Mouse (Mus musculus) heart, adult 2 months (tissue): ENCODE data around the gene Slc7a5. TPM values are rescaled to one million over a fixed set of nuclear protein-coding genes. Genes with fewer than 3 reads are reported as not detected.

ENCODE experiments used
- DNase-seq, 2 experiments: peaks; one replicate each; pipeline ENCODE4 v3.0.0; 2021
- H3K27ac ChIP-seq: fragments of 200-600 bp; 2 replicates; pipeline ENCODE4 v1.8.1; 2022
- H3K27me3 ChIP-seq: fragments of 200-500 bp; 2 replicates; pipeline ENCODE4 v1.6.1; 2012; ENCODE audit warnings: mild to moderate bottlenecking, low read length, inconsistent platforms, mixed read lengths; ENCODE audit not compliant: control insufficient read depth, insufficient read depth
- H3K36me3 ChIP-seq: fragments of 200-500 bp; 2 replicates; pipeline ENCODE4 v1.6.1; 2012; ENCODE audit warnings: low read length, inconsistent platforms; ENCODE audit not compliant: control insufficient read depth, insufficient read depth
- H3K4me1 ChIP-seq: fragments of 200-500 bp; 2 replicates; pipeline ENCODE4 v1.6.1; 2011; ENCODE audit warnings: low read length; ENCODE audit not compliant: control insufficient read depth, insufficient read depth
- H3K4me3 ChIP-seq: fragments of 200-600 bp; 2 replicates; pipeline ENCODE4 v1.8.1; 2022
- H3K79me2 ChIP-seq: fragments of 200-500 bp; replicated peaks from 2 replicates; pipeline ENCODE4 v1.6.1; 2012; ENCODE audit warnings: mild to moderate bottlenecking, inconsistent platforms, low read length, moderate library complexity, mixed read lengths; ENCODE audit not compliant: control insufficient read depth, insufficient read depth
- H3K9ac ChIP-seq: fragments of 200-500 bp; 2 replicates; pipeline ENCODE4 v1.6.1; 2012; ENCODE audit warnings: low read depth, mild to moderate bottlenecking, control low read depth, inconsistent platforms, low read length, mixed read lengths
- CTCF ChIP-seq: fragments of 200-600 bp; IDR thresholded peaks from 2 replicates; pipeline ENCODE4 v1.8.1; 2022; ENCODE audit warnings: antibody characterized with exemption, mild to moderate bottlenecking, moderate library complexity
- EP300 ChIP-seq: fragments of 200-500 bp; IDR thresholded peaks from 2 replicates; pipeline ENCODE4 v1.6.1; 2011; ENCODE audit warnings: low read depth, low read length, control low read depth; ENCODE audit not compliant: insufficient read depth
- POLR2A ChIP-seq: fragments of 200-500 bp; IDR thresholded peaks from 2 replicates; pipeline ENCODE4 v1.6.1; 2011; ENCODE audit warnings: mild to moderate bottlenecking, low read depth, low read length, control low read depth; ENCODE audit not compliant: insufficient read depth
- WGBS: fragments of 180-500 bp; shearing (Covaris S2); methylation state at CpG from one replicate; pipeline ENCODE4 v1.1.7; 2018; 5-methylcytosine and 5-hydroxymethylcytosine counted together
- intact Hi-C: fragments of 180-260 bp; cut with DNase I; formaldehyde crosslinking; loops from one replicate; pipeline ENCODE4 v1.15.1; 2025
- long read RNA-seq: library from polyadenylated mRNA; stranded (forward); transcript quantifications from one replicate; pipeline ENCODE4 v2.0.0, GENCODE M21; 2021
- polyA plus RNA-seq: library from polyadenylated mRNA; depleted of rRNA; stranded (reverse); fragments of >200 nt; gene quantifications from 2 replicates; pipeline ENCODE4 v1.2.3, GENCODE M21; 2012; rRNA removed
- total RNA-seq, 2 experiments: library from RNA; stranded (reverse); gene quantifications; 2 replicates each; pipeline ENCODE4 v1.2.3; 2021

Slc7a5 gene
- total RNA-seq (1 to 10 TPM; 3.1 to 4.6 TPM), polyA plus RNA-seq (5.0 and 5.2 TPM in 2 replicates)
- long read RNA-seq, transcript Slc7a5-201 (10 exons, 3,517 nt), result major isoform, 5 of 5 reads
- long read RNA-seq, partial matches to known transcripts, result 0 of 5 reads
- long read RNA-seq, other reads (novel, unspliced or antisense), result 0 of 5 reads

DNA sequence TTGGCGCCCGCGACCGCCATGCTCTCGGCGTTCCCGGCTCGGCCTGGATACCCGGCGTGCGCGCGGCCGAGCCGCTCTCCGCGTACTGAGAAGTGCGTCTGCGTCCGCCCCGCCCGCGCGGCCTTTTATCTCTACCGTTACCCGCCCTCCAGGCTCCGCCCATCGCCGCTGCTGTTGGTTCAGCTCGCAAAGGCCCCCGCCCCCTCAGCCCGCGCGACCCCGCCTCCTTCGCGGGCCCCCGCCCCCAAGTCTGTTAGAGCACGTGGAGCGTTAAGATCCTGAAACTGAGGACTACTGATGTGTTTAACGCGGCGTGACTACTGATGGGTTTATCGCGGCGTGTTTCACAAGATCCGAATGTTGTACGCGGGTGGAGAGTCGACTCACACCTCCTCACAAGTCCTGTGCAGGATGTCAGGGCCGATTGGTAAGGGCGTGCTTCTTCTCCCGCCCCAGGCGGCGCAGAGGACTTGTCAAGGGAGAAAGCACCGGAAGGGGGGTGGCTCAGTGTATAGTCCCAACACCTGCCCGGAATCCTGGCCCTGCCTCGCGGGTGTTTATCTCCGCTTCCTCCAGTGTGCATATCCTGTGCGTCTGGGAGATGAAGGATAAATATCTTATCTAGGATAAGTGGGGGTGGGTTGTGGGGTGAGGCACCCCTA is at the start of gene Slc7a5:
Slc7a5 (minus strand) TSS at position 108 of the 662 bp plus-strand sequence.
- Histone ChIP-seq H3K27me3 (no peaks in the 10 kb centered on the region), H3K4me1 (peaks cover 2% of the 10 kb centered on the region; the same call in 1 of the 2 replicates), H3K4me3 (peak within 1 kb of the TSS; percentile 89), H3K27ac (peak within 1 kb of the TSS; percentile 40), H3K9ac (peak within 1 kb of the TSS; percentile 80), H3K36me3 (no peaks in the 10 kb centered on the region), H3K79me2 (no peaks in the 10 kb centered on the region)
- intact Hi-C loops, result no loop called here
- peak; percentile 97 for DNase-seq
- no peak for TF ChIP-seq EP300
- TF ChIP-seq POLR2A, result peak; percentile 93
- no peak for TF ChIP-seq CTCF
- 1% methylated on average over 59 of the region's 61 CpGs for WGBS

DNA sequence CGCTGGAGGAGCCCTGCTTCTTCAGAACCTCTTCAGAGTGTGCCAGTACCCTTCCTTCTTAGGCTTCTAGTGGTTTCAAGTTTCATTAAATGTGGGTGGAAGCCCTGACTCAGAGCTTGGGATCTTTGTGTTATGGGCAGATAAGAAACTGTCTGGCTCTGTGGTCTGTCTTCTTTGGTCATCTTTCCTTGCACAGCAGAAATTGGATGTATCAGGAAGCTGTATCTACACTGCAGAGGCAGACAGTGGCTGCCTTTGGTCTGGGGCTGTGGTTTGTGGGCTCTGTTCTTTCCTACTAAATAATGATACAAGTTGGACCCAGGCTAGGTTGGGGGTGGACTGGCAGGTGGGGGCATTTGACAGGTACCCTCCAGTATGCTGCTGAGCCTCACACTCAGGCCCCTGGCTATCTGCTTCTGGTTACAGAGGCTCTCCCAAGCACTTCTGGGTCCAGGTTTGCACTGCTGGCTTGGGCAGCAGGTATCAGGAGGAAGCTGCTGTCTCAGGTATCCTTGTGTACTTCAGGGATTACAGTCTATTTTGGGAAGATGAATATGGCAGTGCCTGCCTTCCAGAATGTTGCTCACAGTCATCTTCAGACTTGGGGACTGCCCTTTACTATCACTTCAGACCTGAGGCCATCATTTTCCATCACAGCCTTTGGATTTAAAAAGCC is 48.5 kb upstream of the Slc7a5 start:
- Histone ChIP-seq H3K79me2 (peaks cover 5% of the 10 kb centered on the region), H3K27me3 (no peaks in the 10 kb centered on the region), H3K9ac (no peak overlapping the region), H3K27ac (no peak overlapping the region), H3K4me3 (no peak overlapping the region), H3K36me3 (peaks cover 4% of the 10 kb centered on the region; the same call in 1 of the 2 replicates), H3K4me1 (peaks cover 5% of the 10 kb centered on the region)
- TF ChIP-seq EP300 (no peak), POLR2A (0 out of 2 replicates have a peak, but pooled peaks have one; percentile 11)
- intact Hi-C loops, result no loop called here
- WGBS, result 49% methylated on average over 1 of the region's 1 CpGs
- no peak for DNase-seq

GRCm38 (mm10) chr8:121954981-121955555 is 47.6 kb upstream of the Slc7a5 start:
- intact Hi-C loops, result no loop called here
- WGBS, result 80% methylated on average over 10 of the region's 10 CpGs
- H3K4me1 ChIP-seq, result peaks cover 5% of the 10 kb centered on the region
- no peak overlapping the region for H3K9ac ChIP-seq
- no peak for DNase-seq
- H3K27me3 ChIP-seq, result no peaks in the 10 kb centered on the region
- H3K27ac ChIP-seq, result no peak overlapping the region
- no peak for TF ChIP-seq EP300
- TF ChIP-seq CTCF, result no peak
- no peak for TF ChIP-seq POLR2A
- H3K79me2 ChIP-seq, result peaks cover 5% of the 10 kb centered on the region
- no peak overlapping the region for H3K4me3 ChIP-seq
- H3K36me3 ChIP-seq, result peaks cover 4% of the 10 kb centered on the region; the same call in 1 of the 2 replicates

- no peak overlapping the region for H3K4me3 ChIP-seq
- peaks cover 7% of the 10 kb centered on the region for H3K4me1 ChIP-seq
- H3K9ac ChIP-seq, result no peak overlapping the region
- no peak overlapping the region for H3K27ac ChIP-seq
- intact Hi-C loops, result no loop called here
- H3K79me2 ChIP-seq, result peaks cover 2% of the 10 kb centered on the region
- no peak for DNase-seq
- no peaks in the 10 kb centered on the region for H3K27me3 ChIP-seq
- 64% methylated on average over 3 of the region's 3 CpGs for WGBS
- H3K36me3 ChIP-seq, result peaks cover 4% of the 10 kb centered on the region; the same call in 1 of the 2 replicates
- TF ChIP-seq POLR2A (no peak), CTCF (no peak), EP300 (no peak)
Observed at GRCm38 (mm10) chr8:121953821-121954545, 46.5 kb upstream of the Slc7a5 start.

DNA sequence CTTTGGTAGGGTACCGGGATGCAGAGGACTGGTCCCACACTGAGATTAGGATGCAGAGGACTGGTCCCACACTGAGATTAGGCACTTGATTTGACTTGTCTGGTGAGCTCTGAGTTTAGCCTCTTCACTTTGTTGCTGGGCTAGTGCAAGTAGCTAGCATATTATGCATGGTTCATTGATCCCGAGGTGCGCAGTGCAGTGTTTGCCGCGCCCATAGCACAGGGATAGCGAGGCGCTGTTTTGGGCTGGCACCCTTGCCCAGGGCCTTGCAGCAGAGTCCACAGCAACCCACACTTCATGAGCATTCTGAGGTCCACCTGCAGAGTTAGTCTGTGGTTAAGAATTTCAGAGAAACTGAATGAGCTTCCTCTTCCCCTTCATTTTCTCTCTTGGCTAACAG is 45.3 kb upstream of the Slc7a5 start:
- no peak for TF ChIP-seq CTCF
- no peak for TF ChIP-seq POLR2A
- no peak for TF ChIP-seq EP300
- H3K27ac ChIP-seq, result no peak overlapping the region
- H3K4me1 ChIP-seq, result peaks cover 14% of the 10 kb centered on the region
- peaks cover 4% of the 10 kb centered on the region; the same call in 1 of the 2 replicates for H3K36me3 ChIP-seq
- H3K79me2 ChIP-seq, result no peaks in the 10 kb centered on the region; the same call in none of the 2 replicates
- no peaks in the 10 kb centered on the region for H3K27me3 ChIP-seq
- intact Hi-C loops, result no loop called here
- no peak for DNase-seq
- H3K4me3 ChIP-seq, result no peak overlapping the region
- WGBS, result 93% methylated on average over 7 of the region's 7 CpGs
- H3K9ac ChIP-seq, result no peak overlapping the region
